Mouse (Mus musculus): Measurements from ENCODE around the gene Trak2.

- no peak for TF ChIP-seq GATA1 (IDR thresholded peaks at IDR 0.05; ENCODE audit: low read length)
- no peak for TF ChIP-seq TAL1 (IDR thresholded peaks at IDR 0.05; ENCODE audit: low read length)
Measured at GRCm38 (mm10) chr1:58971097-58971496, 2.1 kb downstream of the Trak2 start.
